Mouse (Mus musculus) stomach, embryonic 14.5 days (tissue): Measurements from ENCODE around the gene Exph5. TPM values are rescaled to one million over a fixed set of nuclear protein-coding genes. Genes with fewer than 3 reads are reported as not detected.

ENCODE experiments used
- ATAC-seq: fragments of 200-750 bp; cut with Nextera tagmentation; 2 replicates; pipeline ENCODE4 v1.8.0; 2017; ENCODE audit warnings: low read depth, moderate TSS enrichment; ENCODE audit not compliant: insufficient number of reproducible peaks, insufficient read depth, low FRiP score
- H3K27ac ChIP-seq: fragments of 300-500 bp; sonication (generic); 2 replicates; pipeline ENCODE4 v1.5.1; 2014; ENCODE audit warnings: mild to moderate bottlenecking, low read length, moderate library complexity, mixed read lengths
- H3K27me3 ChIP-seq: fragments of 300-500 bp; sonication (generic); 2 replicates; pipeline ENCODE4 v1.6.1; 2014; ENCODE audit warnings: low read length, control low read depth, mixed read lengths; ENCODE audit not compliant: control insufficient read depth, insufficient read depth
- H3K36me3 ChIP-seq: fragments of 300-500 bp; sonication (generic); 2 replicates; pipeline ENCODE4 v1.6.1; 2014; ENCODE audit warnings: mild to moderate bottlenecking, control low read depth, low read length, moderate library complexity, mixed read lengths; ENCODE audit not compliant: control insufficient read depth, insufficient read depth
- H3K4me1 ChIP-seq: fragments of 300-500 bp; sonication (generic); 2 replicates; pipeline ENCODE4 v1.6.1; 2014; ENCODE audit warnings: low read length, control low read depth, mixed read lengths; ENCODE audit not compliant: control insufficient read depth, insufficient read depth
- H3K4me2 ChIP-seq: fragments of 300-500 bp; sonication (generic); replicated peaks from 2 replicates; pipeline ENCODE4 v1.6.1; 2014; ENCODE audit warnings: low read depth, low read length, control low read depth
- H3K4me3 ChIP-seq: fragments of 300-500 bp; sonication (generic); 2 replicates; pipeline ENCODE4 v1.5.1; 2014; ENCODE audit warnings: low read depth, low read length, control low read depth
- H3K9ac ChIP-seq: fragments of 300-500 bp; sonication (generic); replicated peaks from 2 replicates; pipeline ENCODE4 v1.6.1; 2014; ENCODE audit warnings: low read depth, mild to moderate bottlenecking, control low read depth, low read length, moderate library complexity, mixed read lengths
- H3K9me3 ChIP-seq: fragments of 300-500 bp; sonication (generic); 2 replicates; pipeline ENCODE4 v1.6.1; 2016; ENCODE audit warnings: low read depth, low read length, control low read depth; ENCODE audit not compliant: control insufficient read depth
- WGBS: fragments of 180-500 bp; shearing (Covaris S2); extraction: QIAGEN DNeasy Blood & Tissue Kit; methylation state at CpG from one replicate; pipeline ENCODE4 v1.1.7; 2014; 5-methylcytosine and 5-hydroxymethylcytosine counted together
- microRNA-seq: library from miRNA; unstranded; fragments of <30 nt; microRNA quantifications from one replicate; pipeline ENCODE4, GENCODE M21; 2016
- polyA plus RNA-seq: library from polyadenylated mRNA; unstranded; fragments of >200 nt; fragmentation: Nextera tagmentation; extraction: Ambion mirVana; gene quantifications from 2 replicates; pipeline ENCODE4 v1.2.1, GENCODE M21; 2014

Exph5 gene
- polyA plus RNA-seq, 1 experiment from 2014 or later: 14.7 TPM

- ATAC-seq: no peak; the same call in 1 of the 2 replicates
- no peak overlapping the region for H3K27ac ChIP-seq
These were observed 107.1 kb downstream of the Exph5 start for GRCm38 (mm10) chr9:53408548-53408947.

GRCm38 (mm10) chr9:53408953-53409361 lies 107.5 kb downstream of the Exph5 start:
- Histone ChIP-seq H3K4me3 (no peak overlapping the region), H3K9ac (no peak overlapping the region), H3K4me2 (no peak overlapping the region), H3K4me1 (0 out of 2 replicates have a peak, but pooled peaks cover 3% of the 10 kb centered on the region), H3K9me3 (no peaks in the 10 kb centered on the region), H3K36me3 (no peaks in the 10 kb centered on the region), H3K27me3 (no peaks in the 10 kb centered on the region), H3K27ac (no peak overlapping the region)
- WGBS: 64% methylated on average over 2 of the region's 2 CpGs
- ATAC-seq: no peak; the same call in 1 of the 2 replicates

More at GRCm38 (mm10) chr9:53408548-53408947, 107.1 kb downstream of the Exph5 start:
- Histone ChIP-seq H3K27me3 (no peaks in the 10 kb centered on the region), H3K4me2 (no peak overlapping the region), H3K9ac (no peak overlapping the region), H3K9me3 (no peaks in the 10 kb centered on the region), H3K4me1 (0 out of 2 replicates have a peak, but pooled peaks cover 3% of the 10 kb centered on the region), H3K36me3 (no peaks in the 10 kb centered on the region), H3K4me3 (no peak overlapping the region)
- 64% methylated on average over 4 of the region's 4 CpGs for WGBS

- WGBS: 80% methylated on average over 3 of the region's 3 CpGs
- no peak overlapping the region for H3K27ac ChIP-seq
- no peak overlapping the region for H3K9ac ChIP-seq
- H3K4me2 ChIP-seq: no peak overlapping the region
- H3K4me1 ChIP-seq: 0 out of 2 replicates have a peak, but pooled peaks cover 3% of the 10 kb centered on the region
- no peaks in the 10 kb centered on the region for H3K9me3 ChIP-seq
- H3K36me3 ChIP-seq: no peaks in the 10 kb centered on the region
- H3K27me3 ChIP-seq: no peaks in the 10 kb centered on the region
- ATAC-seq: no peak
- H3K4me3 ChIP-seq: no peak overlapping the region
These were observed 108.0 kb downstream of the Exph5 start for GRCm38 (mm10) chr9:53409427-53409826.

- H3K27ac ChIP-seq: no peak overlapping the region
- H3K9me3 ChIP-seq: no peaks in the 10 kb centered on the region
- H3K4me1 ChIP-seq: no peaks in the 10 kb centered on the region
- 49% methylated on average over 9 of the region's 9 CpGs for WGBS
- no peaks in the 10 kb centered on the region for H3K36me3 ChIP-seq
- H3K4me2 ChIP-seq: no peak overlapping the region
- H3K27me3 ChIP-seq: no peaks in the 10 kb centered on the region
- no peak overlapping the region for H3K4me3 ChIP-seq
- no peak for ATAC-seq
- H3K9ac ChIP-seq: no peak overlapping the region
These were observed 120.8 kb downstream of the Exph5 start for GRCm38 (mm10) chr9:53422133-53422896.

GRCm38 (mm10) chr9:53426726-53427125 lies 125.3 kb downstream of the Exph5 start:
- Histone ChIP-seq H3K4me2 (no peak overlapping the region), H3K9ac (no peak overlapping the region), H3K4me3 (no peak overlapping the region), H3K27ac (no peak overlapping the region), H3K27me3 (no peaks in the 10 kb centered on the region), H3K36me3 (no peaks in the 10 kb centered on the region), H3K4me1 (no peaks in the 10 kb centered on the region), H3K9me3 (no peaks in the 10 kb centered on the region)
- ATAC-seq: no peak
- 88% methylated on average over 3 of the region's 3 CpGs for WGBS

Small RNA genes lying within 50 kb of the gene (microRNA-seq; reads per million reads assigned to microRNA genes)
- not detected for gene Mir130c

Other genes starting within 250 kb of the Exph5 start
- 27.1 and 29.2 TPM in 2 replicates for gene Ddx10, start 53.6 kb upstream of the Exph5 start, polyA plus RNA-seq
- 29.5 and 34.3 TPM in 2 replicates for gene Kdelc2, start 82.4 kb downstream of the Exph5 start, polyA plus RNA-seq
- 0.61 and 1.0 TPM in 2 replicates for gene 4930550C14Rik, start 100.7 kb downstream of the Exph5 start, polyA plus RNA-seq
- 20.5 and 25.5 TPM in 2 replicates for gene Atm, start 235.1 kb downstream of the Exph5 start, polyA plus RNA-seq
- 24.4 and 26.4 TPM in 2 replicates for gene Npat, start 235.4 kb downstream of the Exph5 start, polyA plus RNA-seq